Mouse (Mus musculus) liver, embryonic 14.5 days (tissue): ENCODE results near the gene Sbk1.

Source experiments
- CTCF ChIP-seq: IDR thresholded peaks from 2 replicates; pipeline ENCODE4 v1.5.1; 2016; ENCODE audit warnings: antibody characterized with exemption, low read depth, control low read depth
- EP300 ChIP-seq: IDR thresholded peaks from 2 replicates; pipeline ENCODE4 v1.6.1; 2016; ENCODE audit warnings: antibody characterized with exemption, low read depth

- TF ChIP-seq CTCF (no peak), EP300 (no peak)
These were observed at the start of gene Sbk1 for GRCm38 (mm10) chr7:126271712-126272683.
